Mouse (Mus musculus) CD4-positive naive resting alpha-beta T cell, adult 57 days (primary cell): ENCODE data around the gene Tshz2. TPM values are rescaled to one million over a fixed set of nuclear protein-coding genes. Genes with fewer than 3 reads are reported as not detected.

Experiments used
- total RNA-seq: library from RNA; stranded (reverse); gene quantifications from one replicate; pipeline ENCODE4 v1.2.4, GENCODE M21; 2023

Gene Tshz2
- 0.18 TPM for total RNA-seq

GRCm38 (mm10) chr2:169632338-169633151, at the start of gene Tshz2:
Gene Tshz2 (plus strand): TSS chr2:169633013.

GRCm38 (mm10) chr2:169587645-169588044, 45.2 kb upstream of the Tshz2 start, which contains the start of gene Gm11011:
Gene Gm11011 (minus strand): TSS chr2:169587745.

Other genes starting within 250 kb of the Tshz2 start
- gene Gm11011, start 45.3 kb upstream of the Tshz2 start, total RNA-seq, result not detected